Mouse (Mus musculus) myocyte (in vitro differentiated cells): ENCODE data around the gene Rab6b. TPM values are rescaled to one million over a fixed set of nuclear protein-coding genes. Genes with fewer than 3 reads are reported as not detected.

Experiments
- H3K27me3 ChIP-seq: one replicate; pipeline ENCODE4 v1.6.1; 2011; ENCODE audit not compliant: control insufficient read depth, insufficient read depth, insufficient read length
- H3K36me3 ChIP-seq: one replicate; pipeline ENCODE4 v1.6.1; 2011; ENCODE audit not compliant: control insufficient read depth, insufficient read depth
- H3K4me2 ChIP-seq: one replicate; pipeline ENCODE4 v1.6.1; 2011; ENCODE audit warnings: low read depth, control low read depth
- H3K4me3 ChIP-seq: one replicate; pipeline ENCODE4 v1.5.1; 2011; ENCODE audit warnings: mild to moderate bottlenecking, control low read depth, moderate library complexity
- H3K79me2 ChIP-seq: one replicate; pipeline ENCODE4 v1.6.1; 2011; ENCODE audit not compliant: control insufficient read depth, insufficient read depth
- H3ac ChIP-seq: one replicate; pipeline ENCODE4 v1.6.1; 2011; ENCODE audit not compliant: control insufficient read depth, insufficient read length
- CEBPB ChIP-seq: IDR thresholded peaks from 2 replicates; pipeline ENCODE4 v1.6.1; 2011; ENCODE audit warnings: mild to moderate bottlenecking, moderate library complexity; ENCODE audit not compliant: poor library complexity, insufficient read depth, severe bottlenecking
- E2F4 ChIP-seq: IDR thresholded peaks from one replicate; pipeline ENCODE4 v1.6.1; 2011; ENCODE audit warnings: mild to moderate bottlenecking, control low read depth, moderate library complexity; ENCODE audit not compliant: insufficient read depth
- MAX ChIP-seq: IDR thresholded peaks from one replicate; pipeline ENCODE4 v1.6.1; 2011; ENCODE audit warnings: low read depth, mild to moderate bottlenecking, control low read depth
- MYOD1 ChIP-seq, 3 experiments: IDR thresholded peaks; one replicate each; pipeline ENCODE4 v1.6.1; 2011; ENCODE audit warnings: control low read depth in 2 of 3, low read depth in 2 of 3, mild to moderate bottlenecking in 2 of 3, moderate library complexity in 1 of 3; ENCODE audit not compliant: insufficient read length in 2 of 3, control insufficient read depth in 1 of 3
- MYOG ChIP-seq, 3 experiments: IDR thresholded peaks; one replicate each; pipeline ENCODE4 v1.6.1; 2011; ENCODE audit warnings: control low read depth in 2 of 3, low read depth in 2 of 3, mild to moderate bottlenecking in 2 of 3; ENCODE audit not compliant: insufficient read length in 2 of 3, control insufficient read depth in 1 of 3, insufficient read depth in 1 of 3
- POLR2A ChIP-seq: IDR thresholded peaks from one replicate; pipeline ENCODE4 v1.6.1; 2011; ENCODE audit warnings: low read depth, mild to moderate bottlenecking, control low read depth, moderate library complexity; ENCODE audit not compliant: insufficient read length
- POLR2AphosphoS2 ChIP-seq: IDR thresholded peaks from one replicate; pipeline ENCODE4 v1.6.1; 2011; ENCODE audit warnings: low read depth, control low read depth; ENCODE audit not compliant: insufficient read length
- REST ChIP-seq: IDR thresholded peaks from one replicate; pipeline ENCODE4 v1.6.1; 2011; ENCODE audit warnings: mild to moderate bottlenecking, control low read depth, moderate library complexity; ENCODE audit not compliant: insufficient read depth, insufficient read length
- SRF ChIP-seq: IDR thresholded peaks from one replicate; pipeline ENCODE4 v1.6.1; 2011; ENCODE audit warnings: low read depth; ENCODE audit not compliant: control insufficient read depth, insufficient read length
- TCF12 ChIP-seq: IDR thresholded peaks from one replicate; pipeline ENCODE4 v1.6.1; 2011; ENCODE audit warnings: mild to moderate bottlenecking, control low read depth; ENCODE audit not compliant: poor library complexity, insufficient read depth, severe bottlenecking
- TCF3 ChIP-seq: IDR thresholded peaks from one replicate; pipeline ENCODE4 v1.6.1; 2011; ENCODE audit warnings: low read depth, control low read depth; ENCODE audit not compliant: insufficient read length
- USF1 ChIP-seq: IDR thresholded peaks from one replicate; pipeline ENCODE4 v1.6.1; 2011; ENCODE audit warnings: low read depth, mild to moderate bottlenecking, control low read depth, moderate library complexity
- polyA plus RNA-seq: library from polyadenylated mRNA; unstranded; fragments of >200 nt; fragmentation: generic; extraction: Trizol; gene quantifications from one replicate; pipeline ENCODE4 v1.2.1, GENCODE M21; 2012; ENCODE audit warnings: missing spikeins

Rab6b gene
- polyA plus RNA-seq, 1 experiment: 2.4 TPM

GRCm38 (mm10) chr9:103118651-103119275, 7.2 kb downstream of the Rab6b start:
- no peaks in the 10 kb centered on the region for H3K27me3 ChIP-seq
- no peaks in the 10 kb centered on the region for H3K79me2 ChIP-seq
- H3K4me2 ChIP-seq: no peak overlapping the region
- TF ChIP-seq MAX (no peak), MYOD1 (IDR thresholded peaks at IDR 0.05; ENCODE audit: control insufficient read depth in 1 of 3, insufficient read length in 2 of 3, low read depth in 2 of 3) (no peak), TCF3 (no peak), REST (no peak), SRF (no peak), CEBPB (no peak), USF1 (no peak), POLR2A (no peak), TCF12 (no peak), POLR2AphosphoS2 (no peak), E2F4 (no peak), MYOG (IDR thresholded peaks at IDR 0.05; ENCODE audit: control insufficient read depth in 1 of 3, insufficient read depth in 1 of 3, insufficient read length in 2 of 3, low read depth in 2 of 3) (no peak)
- no peaks in the 10 kb centered on the region for H3K36me3 ChIP-seq
- no peak overlapping the region for H3ac ChIP-seq
- H3K4me3 ChIP-seq: no peak overlapping the region

- Histone ChIP-seq H3ac (no peak overlapping the region), H3K4me3 (no peak overlapping the region), H3K79me2 (no peaks in the 10 kb centered on the region), H3K36me3 (no peaks in the 10 kb centered on the region), H3K4me2 (no peak overlapping the region), H3K27me3 (no peaks in the 10 kb centered on the region)
- no peak for TF ChIP-seq MYOD1 (IDR thresholded peaks at IDR 0.05; ENCODE audit: control insufficient read depth in 1 of 3, insufficient read length in 2 of 3, low read depth in 2 of 3)
- no peak for TF ChIP-seq E2F4
- TF ChIP-seq SRF: no peak
- TF ChIP-seq USF1: no peak
- TF ChIP-seq MAX: no peak
- no peak for TF ChIP-seq REST
- TF ChIP-seq POLR2AphosphoS2: no peak
- no peak for TF ChIP-seq TCF12
- no peak for TF ChIP-seq MYOG (IDR thresholded peaks at IDR 0.05; ENCODE audit: control insufficient read depth in 1 of 3, insufficient read depth in 1 of 3, insufficient read length in 2 of 3, low read depth in 2 of 3)
- TF ChIP-seq POLR2A: no peak
- no peak for TF ChIP-seq TCF3
- TF ChIP-seq CEBPB: no peak
Measured at GRCm38 (mm10) chr9:103119781-103120180, 8.2 kb downstream of the Rab6b start.

DNA sequence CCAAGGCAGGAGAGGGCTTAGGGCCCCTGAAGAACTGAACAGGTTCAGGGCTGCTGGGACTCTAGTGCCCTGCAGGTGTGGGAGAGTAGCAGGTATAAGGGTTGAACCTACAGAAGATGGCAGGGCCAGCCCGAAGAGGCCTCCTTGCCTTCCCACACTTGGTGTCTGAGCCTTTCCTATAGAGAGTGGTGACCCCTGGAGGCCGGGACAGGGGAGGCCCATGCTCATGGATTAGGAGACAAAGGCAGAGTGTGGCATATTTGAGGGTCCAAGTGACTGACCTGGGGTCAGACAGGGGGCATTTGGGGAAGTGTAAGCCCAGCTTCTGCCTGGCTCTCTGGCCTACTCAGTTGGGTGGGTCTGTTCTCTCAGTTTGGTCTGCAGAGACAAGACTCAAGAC, 8.6 kb downstream of the Rab6b start:
- TF ChIP-seq USF1 (no peak), CEBPB (no peak), TCF3 (no peak), POLR2A (no peak), REST (no peak), SRF (no peak), TCF12 (no peak), MYOG (IDR thresholded peaks at IDR 0.05; ENCODE audit: control insufficient read depth in 1 of 3, insufficient read depth in 1 of 3, insufficient read length in 2 of 3, low read depth in 2 of 3) (no peak), MAX (no peak), MYOD1 (IDR thresholded peaks at IDR 0.05; ENCODE audit: control insufficient read depth in 1 of 3, insufficient read length in 2 of 3, low read depth in 2 of 3) (no peak), E2F4 (no peak), POLR2AphosphoS2 (no peak)
- no peaks in the 10 kb centered on the region for H3K79me2 ChIP-seq
- H3K4me2 ChIP-seq: no peak overlapping the region
- H3K36me3 ChIP-seq: no peaks in the 10 kb centered on the region
- no peak overlapping the region for H3K4me3 ChIP-seq
- H3K27me3 ChIP-seq: no peaks in the 10 kb centered on the region
- H3ac ChIP-seq: no peak overlapping the region

DNA sequence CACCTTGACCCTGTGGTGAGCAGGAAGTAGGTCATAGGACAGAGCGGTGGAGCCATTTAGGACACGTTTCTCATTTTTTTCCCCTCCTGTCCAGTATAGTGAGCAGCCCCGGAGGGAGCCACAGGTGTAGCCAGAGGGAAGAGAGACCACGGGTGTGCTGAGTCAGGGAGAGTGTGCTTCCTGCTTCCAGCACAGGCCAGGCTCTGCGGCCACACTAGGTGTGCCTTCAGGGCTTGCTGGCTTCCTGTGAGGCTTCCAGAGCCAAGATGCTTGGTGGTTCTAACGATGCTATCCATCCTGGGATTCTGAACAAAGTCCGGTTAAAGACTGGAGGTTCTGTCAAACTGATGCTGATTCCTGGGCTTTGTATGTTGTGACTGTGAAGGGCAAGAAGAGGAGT, 10.0 kb downstream of the Rab6b start:
- no peaks in the 10 kb centered on the region for H3K79me2 ChIP-seq
- no peak overlapping the region for H3K4me3 ChIP-seq
- TF ChIP-seq USF1 (no peak), SRF (no peak), POLR2AphosphoS2 (no peak), E2F4 (no peak), MYOG (IDR thresholded peaks at IDR 0.05; ENCODE audit: control insufficient read depth in 1 of 3, insufficient read depth in 1 of 3, insufficient read length in 2 of 3, low read depth in 2 of 3) (no peak), MYOD1 (IDR thresholded peaks at IDR 0.05; ENCODE audit: control insufficient read depth in 1 of 3, insufficient read length in 2 of 3, low read depth in 2 of 3) (no peak), POLR2A (no peak), TCF12 (no peak)
- no peaks in the 10 kb centered on the region for H3K36me3 ChIP-seq
- no peaks in the 10 kb centered on the region for H3K27me3 ChIP-seq
- no peak overlapping the region for H3ac ChIP-seq
- H3K4me2 ChIP-seq: no peak overlapping the region
